Mouse (Mus musculus): ENCODE results near the gene Abcb10.
"Not testable (repeated sequence)": the region's sequence is repeated elsewhere in the genome, so short reads cannot be mapped to it uniquely, and the experiment has no call there.

- peak; percentile 12; the same call in 1 of the 2 replicates for TF ChIP-seq CTCF (IDR thresholded peaks at IDR 0.05; ENCODE audit: low read depth)
- not testable (repeated sequence) for TF ChIP-seq EP300 (IDR thresholded peaks at IDR 0.05; ENCODE audit: low read depth)
These were observed 43.3 kb upstream of the Abcb10 start for GRCm38 (mm10) chr8:124026265-124026664.
